Mouse (Mus musculus): ENCODE data around the gene A730046J19Rik. TPM values are rescaled to one million over a fixed set of nuclear protein-coding genes. Genes with fewer than 3 reads are reported as not detected.

Gene A730046J19Rik
- under 1 TPM; 0.44 to 0.57 TPM for total RNA-seq (2021)

GRCm38 (mm10) chrX:144153523-144153922, at the start of gene A730046J19Rik:
A730046J19Rik (plus strand) TSS chrX:144153695.
- intact Hi-C loops (cut with DNase I) = no loop called here
- no peak for DNase-seq

- DNase-seq = no peak
- intact Hi-C loops (cut with DNase I) = no loop called here
These were observed 48.7 kb upstream of the A730046J19Rik start for GRCm38 (mm10) chrX:144104619-144105416.

GRCm38 (mm10) chrX:144136281-144136680, 17.2 kb upstream of the A730046J19Rik start:
- no peak for DNase-seq
- intact Hi-C loops (cut with DNase I) = no loop called here

- intact Hi-C loops (cut with DNase I) = no loop called here
- no peak for DNase-seq
These were observed 3.5 kb upstream of the A730046J19Rik start for GRCm38 (mm10) chrX:144149987-144150386.

GRCm38 (mm10) chrX:144154111-144154510, 616 bp downstream of the A730046J19Rik start:
- DNase-seq = no peak
- intact Hi-C loops (cut with DNase I) = no loop called here

GRCm38 (mm10) chrX:144162936-144163335, 9.4 kb downstream of the A730046J19Rik start:
- DNase-seq = no peak
- intact Hi-C loops (cut with DNase I) = no loop called here

Other genes starting within 250 kb of the A730046J19Rik start
- gene Dcx, start 220.4 kb upstream of the A730046J19Rik start, total RNA-seq (2021) = not detected
- 1 to 10 TPM; 5.2 to 5.6 TPM for gene Alg13, start 164.1 kb downstream of the A730046J19Rik start, total RNA-seq (2021)